Comparison of ENCODE assay signal across 14 mouse cellular contexts in genomic region chr10:8339645-8340428, GRCm38 (mm10).
DNase-seq lines count a peak whose midpoint lies in the region; ATAC-seq lines count a peak whose summit lies in the region.
"Had no signal": no experiment of that assay in that cellular context is flagged by ENCODE, and none has a peak within 500 bp of the region (broad histone marks: within the 10 kb centered on the region; RNA-seq: fewer than 3 reads in every experiment).

No protein-coding gene starts in this region.

- peak; percentile 60; the same call in 1 of the 2 replicates for ATAC-seq in forebrain, embryonic 14.5 days
- ATAC-seq in forebrain, embryonic 11.5 days (replicated peaks; ENCODE audit: low FRiP score) = no peak
- peak; percentile 66; the same call in 1 of the 2 replicates for ATAC-seq in hindbrain, embryonic 12.5 days (ENCODE audit: low FRiP score)
- ATAC-seq in hindbrain, embryonic 15.5 days (ENCODE audit: low FRiP score, low read depth) = peak; percentile 83
- ATAC-seq: intestine, embryonic 16.5 days; liver, embryonic 12.5 days had no signal

- H3K27ac ChIP-seq in forebrain, embryonic 14.5 days (ENCODE audit: low read depth, low read length) = no peak overlapping the region
- no peak overlapping the region for H3K27ac ChIP-seq in forebrain, embryonic 11.5 days (ENCODE audit: low read depth, low read length)
- H3K27ac ChIP-seq in hindbrain, embryonic 12.5 days = no peak overlapping the region
- H3K27ac ChIP-seq in hindbrain, embryonic 10.5 days = no peak overlapping the region
- no peak overlapping the region for H3K27ac ChIP-seq in hindbrain, embryonic 15.5 days (replicated peaks)
- H3K27ac ChIP-seq: liver, embryonic 12.5 days had no signal

- H3K9me3 ChIP-seq in forebrain, embryonic 14.5 days (replicated peaks; ENCODE audit: control insufficient read depth, low read length) = no peaks in the 10 kb centered on the region
- no peaks in the 10 kb centered on the region for H3K9me3 ChIP-seq in forebrain, embryonic 11.5 days (ENCODE audit: control insufficient read depth, low read length)
- no peaks in the 10 kb centered on the region for H3K9me3 ChIP-seq in hindbrain, embryonic 12.5 days (replicated peaks)
- no peaks in the 10 kb centered on the region for H3K9me3 ChIP-seq in hindbrain, embryonic 10.5 days
- H3K9me3 ChIP-seq in hindbrain, embryonic 15.5 days = no peaks in the 10 kb centered on the region
- H3K9me3 ChIP-seq: liver, embryonic 12.5 days had no signal

- no peak overlapping the region for H3K9ac ChIP-seq in forebrain, embryonic 14.5 days (ENCODE audit: low read length)
- no peak overlapping the region for H3K9ac ChIP-seq in forebrain, embryonic 11.5 days (ENCODE audit: low read length)
- H3K9ac ChIP-seq in hindbrain, embryonic 12.5 days = no peak overlapping the region
- no peak overlapping the region for H3K9ac ChIP-seq in hindbrain, embryonic 15.5 days
- H3K9ac ChIP-seq: liver, embryonic 12.5 days had no signal

- H3K4me1 ChIP-seq in forebrain, embryonic 14.5 days (ENCODE audit: control insufficient read depth, insufficient read depth, low read length) = no peaks in the 10 kb centered on the region
- no peaks in the 10 kb centered on the region for H3K4me1 ChIP-seq in forebrain, embryonic 11.5 days (replicated peaks; ENCODE audit: control insufficient read depth, insufficient read depth, low read length)
- H3K4me1 ChIP-seq in hindbrain, embryonic 12.5 days = peaks cover 3% of the 10 kb centered on the region; the same call in 1 of the 2 replicates
- H3K4me1 ChIP-seq in hindbrain, embryonic 10.5 days (replicated peaks) = peaks cover 4% of the 10 kb centered on the region; the same call in 1 of the 2 replicates
- peaks cover 9% of the 10 kb centered on the region; the same call in 1 of the 2 replicates for H3K4me1 ChIP-seq in hindbrain, embryonic 15.5 days (replicated peaks)
- H3K4me1 ChIP-seq: liver, embryonic 12.5 days had no signal

- H3K4me2 ChIP-seq in forebrain, embryonic 14.5 days (ENCODE audit: low read length) = no peak overlapping the region
- no peak overlapping the region for H3K4me2 ChIP-seq in forebrain, embryonic 11.5 days (ENCODE audit: low read depth, low read length, severe bottlenecking)
- H3K4me2 ChIP-seq in hindbrain, embryonic 12.5 days (replicated peaks) = no peak overlapping the region
- no peak overlapping the region for H3K4me2 ChIP-seq in hindbrain, embryonic 15.5 days
- H3K4me2 ChIP-seq: liver, embryonic 12.5 days had no signal

- no peak overlapping the region for H3K4me3 ChIP-seq in forebrain, embryonic 14.5 days (ENCODE audit: low read depth, low read length)
- no peak overlapping the region for H3K4me3 ChIP-seq in forebrain, embryonic 11.5 days (ENCODE audit: low read depth, low read length)
- H3K4me3 ChIP-seq in hindbrain, embryonic 12.5 days = no peak overlapping the region
- no peak overlapping the region for H3K4me3 ChIP-seq in hindbrain, embryonic 10.5 days
- no peak overlapping the region for H3K4me3 ChIP-seq in hindbrain, embryonic 15.5 days
- H3K4me3 ChIP-seq: erythroblast, embryonic 14.5 days; liver, embryonic 12.5 days had no signal

- DNase-seq in forebrain, embryonic 14.5 days (ENCODE audit: low spot score) = peak; percentile 48
- DNase-seq in forebrain, embryonic 11.5 days (ENCODE audit: low spot score) = no peak
- DNase-seq in hindbrain, embryonic 10.5 days (ENCODE audit: low spot score) = no peak
- peak; percentile 66 for DNase-seq in brain, adult 2 months (ENCODE audit: low read depth, low spot score)
- no peak for DNase-seq in retina, embryonic 14.5 days (ENCODE audit: low spot score)
- DNase-seq in gastrocnemius, postnatal 10 days = no peak
- DNase-seq: gastrocnemius, postnatal 25 days; kidney, postnatal 36 days; lung, postnatal 14 days had no signal

- no peaks in the 10 kb centered on the region for H3K36me3 ChIP-seq in forebrain, embryonic 14.5 days (ENCODE audit: control insufficient read depth, insufficient read depth, low read length)
- no peaks in the 10 kb centered on the region for H3K36me3 ChIP-seq in forebrain, embryonic 11.5 days (ENCODE audit: control insufficient read depth, insufficient read depth, low read length)
- no peaks in the 10 kb centered on the region for H3K36me3 ChIP-seq in hindbrain, embryonic 12.5 days
- no peaks in the 10 kb centered on the region for H3K36me3 ChIP-seq in hindbrain, embryonic 10.5 days
- no peaks in the 10 kb centered on the region for H3K36me3 ChIP-seq in hindbrain, embryonic 15.5 days
- H3K36me3 ChIP-seq: liver, embryonic 12.5 days had no signal

- no peaks in the 10 kb centered on the region for H3K27me3 ChIP-seq in forebrain, embryonic 14.5 days (replicated peaks; ENCODE audit: control insufficient read depth, insufficient read depth, low read length)
- H3K27me3 ChIP-seq in forebrain, embryonic 11.5 days (ENCODE audit: control insufficient read depth, insufficient read depth, low read length) = no peaks in the 10 kb centered on the region
- no peaks in the 10 kb centered on the region for H3K27me3 ChIP-seq in hindbrain, embryonic 12.5 days
- no peaks in the 10 kb centered on the region for H3K27me3 ChIP-seq in hindbrain, embryonic 10.5 days (ENCODE audit: insufficient read depth, poor library complexity, severe bottlenecking)
- no peaks in the 10 kb centered on the region for H3K27me3 ChIP-seq in hindbrain, embryonic 15.5 days
- H3K27me3 ChIP-seq: liver, embryonic 12.5 days had no signal

- 78% methylated on average over 12 of the region's 12 CpGs for WGBS in forebrain, embryonic 14.5 days
- WGBS in forebrain, embryonic 11.5 days = 85% methylated on average over 12 of the region's 12 CpGs
- 62% methylated on average over 12 of the region's 12 CpGs for WGBS in hindbrain, embryonic 12.5 days
- 79% methylated on average over 12 of the region's 12 CpGs for WGBS in hindbrain, embryonic 10.5 days
- 53% methylated on average over 12 of the region's 12 CpGs for WGBS in hindbrain, embryonic 15.5 days

Comparison
In these comparisons a context has a peak if more than half of its experiments do, and no peak if none do; other contexts are left out.
1. DNase-seq: peak in forebrain, embryonic 14.5 days (single experiment) and brain, adult 2 months (single experiment); none in forebrain, embryonic 11.5 days (single experiment), hindbrain, embryonic 10.5 days (single experiment), retina, embryonic 14.5 days (single experiment) and gastrocnemius, postnatal 10 days (single experiment).